Mouse (Mus musculus) embryonic facial prominence, embryonic 12.5 days (tissue): ENCODE results near the gene Gimap1. TPM values are rescaled to one million over a fixed set of nuclear protein-coding genes. Genes with fewer than 3 reads are reported as not detected.

Experiments
- ATAC-seq: fragments of 200-750 bp; cut with Nextera tagmentation; 2 replicates; pipeline ENCODE4 v1.8.0; 2017; ENCODE audit not compliant: insufficient number of reproducible peaks, insufficient read depth, low FRiP score, low TSS enrichment
- H3K27ac ChIP-seq: fragments of 300-500 bp; sonication (generic); 2 replicates; pipeline ENCODE4 v1.5.1; 2016; ENCODE audit warnings: mild to moderate bottlenecking
- H3K27me3 ChIP-seq: fragments of 300-500 bp; sonication (generic); 2 replicates; pipeline ENCODE4 v1.6.1; 2016; ENCODE audit warnings: mild to moderate bottlenecking, moderate library complexity
- H3K36me3 ChIP-seq: fragments of 300-500 bp; sonication (generic); 2 replicates; pipeline ENCODE4 v1.6.1; 2016; ENCODE audit warnings: mild to moderate bottlenecking
- H3K4me1 ChIP-seq: fragments of 300-500 bp; sonication (generic); 2 replicates; pipeline ENCODE4 v1.6.1; 2016
- H3K4me2 ChIP-seq: fragments of 300-500 bp; sonication (generic); replicated peaks from 2 replicates; pipeline ENCODE4 v1.6.1; 2016; ENCODE audit warnings: mild to moderate bottlenecking, moderate library complexity
- H3K4me3 ChIP-seq: fragments of 300-500 bp; sonication (generic); 2 replicates; pipeline ENCODE4 v1.5.1; 2016; ENCODE audit warnings: mild to moderate bottlenecking
- H3K9ac ChIP-seq: fragments of 300-500 bp; sonication (generic); 2 replicates; pipeline ENCODE4 v1.6.1; 2016; ENCODE audit warnings: mild to moderate bottlenecking, moderate library complexity
- H3K9me3 ChIP-seq: fragments of 300-500 bp; sonication (generic); 2 replicates; pipeline ENCODE4 v1.6.1; 2016; ENCODE audit warnings: mild to moderate bottlenecking, moderate library complexity
- WGBS: fragments of 180-500 bp; shearing (Covaris S2); methylation state at CpG from one replicate; pipeline ENCODE4 v1.1.7; 2016; 5-methylcytosine and 5-hydroxymethylcytosine counted together
- polyA plus RNA-seq: library from polyadenylated mRNA; unstranded; fragments of >200 nt; fragmentation: Nextera tagmentation; extraction: Ambion mirVana; gene quantifications from 2 replicates; pipeline ENCODE4 v1.2.1, GENCODE M21; 2016

Gimap1 gene
- polyA plus RNA-seq = 7.5 and 7.6 TPM in 2 replicates

DNA sequence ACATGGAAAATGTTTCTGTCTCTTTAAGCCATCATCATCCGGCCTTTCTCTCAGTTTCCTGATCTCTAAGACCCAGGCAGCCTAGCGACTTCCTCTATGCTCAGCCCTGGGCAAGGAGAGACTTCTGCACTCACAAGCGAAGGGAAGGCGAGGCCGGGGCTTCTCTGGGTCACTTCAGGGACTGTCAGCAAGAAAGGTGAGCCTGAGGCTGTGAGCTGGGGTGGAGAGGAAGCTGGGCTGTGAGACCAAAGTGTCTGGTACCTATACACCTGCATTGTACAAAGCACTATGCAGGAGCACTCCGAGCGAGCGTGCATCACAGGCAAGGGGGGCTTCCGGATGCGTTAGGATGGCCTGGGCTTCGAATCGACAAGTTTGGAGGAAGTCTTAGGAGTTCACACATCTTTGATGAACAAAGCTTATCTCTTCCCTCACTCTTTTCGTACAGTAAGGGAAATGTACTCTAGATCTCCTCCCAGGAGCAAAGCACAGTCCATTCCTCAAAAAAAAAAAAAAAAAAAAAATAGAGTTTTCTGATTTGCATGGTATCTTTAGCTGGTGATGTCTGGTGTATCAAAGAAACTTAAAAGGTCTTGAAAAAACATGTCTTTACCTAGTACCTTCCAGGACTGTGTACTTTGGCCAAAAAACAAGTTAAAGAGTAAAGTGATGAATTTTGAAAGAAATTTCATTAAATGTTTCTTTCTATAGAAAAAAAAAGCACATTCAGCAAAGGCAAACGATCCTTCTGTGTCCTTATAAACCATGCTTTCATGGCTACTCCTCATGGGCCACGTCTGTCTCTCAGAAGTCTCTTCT lies at the start of gene Gimap1:
Gene Gimap1 (plus strand): TSS at position 94 of the 819 bp plus-strand sequence.
- no peak for ATAC-seq
- Histone ChIP-seq H3K4me3 (no peak within 1 kb of the TSS), H3K4me1 (peaks cover 9% of the 10 kb centered on the region), H3K9ac (no peak within 1 kb of the TSS), H3K4me2 (no peak within 1 kb of the TSS), H3K27ac (no peak within 1 kb of the TSS), H3K9me3 (no peaks in the 10 kb centered on the region), H3K36me3 (no peaks in the 10 kb centered on the region), H3K27me3 (peaks cover 41% of the 10 kb centered on the region)
- WGBS = 78% methylated on average over 15 of the region's 15 CpGs

GRCm38 (mm10) chr6:48689320-48689719 lies 49.5 kb upstream of the Gimap1 start:
- Histone ChIP-seq H3K4me2 (no peak overlapping the region), H3K4me1 (no peaks in the 10 kb centered on the region), H3K27ac (no peak overlapping the region), H3K9ac (no peak overlapping the region), H3K27me3 (no peaks in the 10 kb centered on the region), H3K9me3 (no peaks in the 10 kb centered on the region), H3K36me3 (no peaks in the 10 kb centered on the region), H3K4me3 (no peak overlapping the region)
- ATAC-seq = no peak
- WGBS = 89% methylated on average over 2 of the region's 2 CpGs

DNA sequence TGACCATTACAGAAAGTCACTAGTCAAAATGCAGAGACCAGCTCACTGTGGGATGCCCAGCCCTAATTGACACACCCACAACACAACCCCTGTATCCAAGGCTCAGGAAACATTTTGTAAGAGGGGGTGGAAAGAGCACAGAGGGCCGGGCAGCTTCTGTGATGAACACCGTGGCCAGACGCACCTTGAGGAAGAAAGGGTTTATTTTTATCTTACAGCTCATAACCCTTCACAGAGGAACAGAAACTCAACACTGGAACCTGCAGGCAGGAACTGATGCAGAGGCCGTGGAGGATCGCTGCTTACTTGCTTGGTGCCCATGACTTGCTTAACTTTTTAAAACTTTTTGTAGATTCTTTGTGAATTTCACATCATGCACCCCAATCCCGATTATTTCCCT lies 45.9 kb upstream of the Gimap1 start:
- 80% methylated on average over 6 of the region's 6 CpGs for WGBS
- Histone ChIP-seq H3K36me3 (no peaks in the 10 kb centered on the region), H3K4me1 (no peaks in the 10 kb centered on the region), H3K9ac (no peak overlapping the region), H3K9me3 (no peaks in the 10 kb centered on the region), H3K4me2 (no peak overlapping the region), H3K27me3 (no peaks in the 10 kb centered on the region), H3K4me3 (no peak overlapping the region), H3K27ac (no peak overlapping the region)
- no peak for ATAC-seq

DNA sequence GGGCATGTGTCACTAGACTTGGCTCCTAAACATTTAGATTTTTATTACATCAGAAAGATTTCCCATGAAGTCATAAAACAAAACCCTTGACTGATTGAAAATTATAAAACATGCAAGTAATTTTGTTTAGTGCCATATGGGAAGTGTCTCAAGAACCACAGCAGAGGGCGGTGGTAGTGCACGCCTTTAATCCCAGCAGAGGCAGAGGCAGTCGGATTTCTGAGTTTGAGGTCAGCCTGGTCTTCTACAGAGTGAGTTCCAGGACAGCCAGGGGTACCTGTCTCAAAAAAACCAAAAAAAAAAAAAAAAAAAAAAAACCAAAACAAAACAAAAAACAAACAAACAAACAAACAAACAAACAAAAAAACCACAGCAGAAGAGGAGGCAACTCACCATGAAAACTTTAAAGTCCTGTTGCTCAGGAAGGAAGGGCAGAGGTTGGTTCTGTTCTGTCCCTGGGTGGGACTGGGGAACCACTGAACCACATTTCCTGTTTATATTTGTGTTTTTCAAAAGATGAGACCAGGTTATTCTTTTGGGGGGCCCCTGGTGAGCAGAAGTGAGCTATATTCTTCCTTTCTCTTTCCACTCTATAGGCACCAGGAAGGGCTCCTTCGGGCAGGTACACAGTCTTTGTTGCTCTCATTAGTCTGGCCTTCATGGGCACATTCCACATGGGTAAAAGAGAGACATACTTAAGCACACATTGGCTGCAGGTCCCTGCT lies 41.9 kb upstream of the Gimap1 start:
- no peaks in the 10 kb centered on the region for H3K4me1 ChIP-seq
- H3K9ac ChIP-seq = no peak overlapping the region
- no peak for ATAC-seq
- no peak overlapping the region for H3K27ac ChIP-seq
- no peak overlapping the region for H3K4me2 ChIP-seq
- H3K27me3 ChIP-seq = no peaks in the 10 kb centered on the region
- H3K4me3 ChIP-seq = no peak overlapping the region
- 76% methylated on average over 4 of the region's 4 CpGs for WGBS
- no peaks in the 10 kb centered on the region for H3K9me3 ChIP-seq
- H3K36me3 ChIP-seq = no peaks in the 10 kb centered on the region

- H3K27ac ChIP-seq = no peak overlapping the region
- H3K9me3 ChIP-seq = no peaks in the 10 kb centered on the region
- ATAC-seq = no peak
- WGBS = 56% methylated on average over 1 of the region's 1 CpGs
- H3K4me1 ChIP-seq = no peaks in the 10 kb centered on the region
- no peaks in the 10 kb centered on the region for H3K27me3 ChIP-seq
- H3K4me2 ChIP-seq = no peak overlapping the region
- H3K4me3 ChIP-seq = no peak overlapping the region
- H3K36me3 ChIP-seq = no peaks in the 10 kb centered on the region
- no peak overlapping the region for H3K9ac ChIP-seq
These were observed 41.3 kb upstream of the Gimap1 start for GRCm38 (mm10) chr6:48697555-48697930.

DNA sequence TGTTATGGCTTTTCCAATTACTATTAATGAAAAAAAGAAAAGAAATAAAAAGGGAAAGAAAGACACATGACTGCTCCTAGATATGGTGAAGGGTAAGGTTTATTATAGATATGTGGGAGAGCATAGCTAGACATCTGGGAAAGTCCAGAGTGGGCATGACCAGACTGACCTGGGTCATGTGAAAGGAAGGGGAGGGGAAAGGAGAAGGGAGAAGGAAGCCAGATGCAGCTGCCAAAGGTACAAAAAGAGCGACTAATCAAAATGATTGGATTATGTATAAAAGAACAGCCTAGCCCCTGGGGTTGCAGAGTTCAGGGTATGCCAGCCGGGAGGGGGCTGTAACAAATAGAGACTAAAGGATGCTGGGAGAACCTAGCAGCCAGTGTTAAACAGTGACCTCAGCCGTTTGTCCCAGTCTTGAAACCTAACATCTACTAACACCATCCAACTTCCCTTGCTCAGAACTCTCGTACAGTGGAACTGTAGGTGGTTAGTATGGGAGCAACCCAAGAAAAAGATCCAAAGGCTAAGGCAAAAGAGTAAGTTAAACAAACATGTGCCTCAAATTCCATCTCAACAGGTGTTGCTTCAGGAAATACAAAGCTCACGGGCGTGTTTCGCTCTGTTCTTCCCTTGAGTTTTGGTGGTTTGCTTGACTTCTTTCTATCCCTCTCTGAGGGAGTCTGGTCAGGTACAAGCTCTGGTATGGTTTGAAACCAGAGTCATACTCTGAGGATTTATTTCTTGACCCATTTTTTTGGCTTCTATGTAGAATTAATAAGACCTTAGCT lies 40.6 kb upstream of the Gimap1 start:
- H3K9me3 ChIP-seq = no peaks in the 10 kb centered on the region
- whole genome bisulfite sequencing = 79% methylated on average over 7 of the region's 7 CpGs
- H3K9ac ChIP-seq = no peak overlapping the region
- no peak overlapping the region for H3K27ac ChIP-seq
- no peak overlapping the region for H3K4me3 ChIP-seq
- H3K27me3 ChIP-seq = no peaks in the 10 kb centered on the region
- H3K36me3 ChIP-seq = no peaks in the 10 kb centered on the region
- no peaks in the 10 kb centered on the region for H3K4me1 ChIP-seq
- ATAC-seq = no peak
- no peak overlapping the region for H3K4me2 ChIP-seq

GRCm38 (mm10) chr6:48698888-48699287 lies 40.0 kb upstream of the Gimap1 start:
- no peak for ATAC-seq
- H3K27me3 ChIP-seq = no peaks in the 10 kb centered on the region
- H3K36me3 ChIP-seq = no peaks in the 10 kb centered on the region
- no peak overlapping the region for H3K4me3 ChIP-seq
- H3K9ac ChIP-seq = no peak overlapping the region
- no peak overlapping the region for H3K27ac ChIP-seq
- WGBS = 77% methylated on average over 3 of the region's 3 CpGs
- no peaks in the 10 kb centered on the region for H3K4me1 ChIP-seq
- H3K4me2 ChIP-seq = no peak overlapping the region
- no peaks in the 10 kb centered on the region for H3K9me3 ChIP-seq

DNA sequence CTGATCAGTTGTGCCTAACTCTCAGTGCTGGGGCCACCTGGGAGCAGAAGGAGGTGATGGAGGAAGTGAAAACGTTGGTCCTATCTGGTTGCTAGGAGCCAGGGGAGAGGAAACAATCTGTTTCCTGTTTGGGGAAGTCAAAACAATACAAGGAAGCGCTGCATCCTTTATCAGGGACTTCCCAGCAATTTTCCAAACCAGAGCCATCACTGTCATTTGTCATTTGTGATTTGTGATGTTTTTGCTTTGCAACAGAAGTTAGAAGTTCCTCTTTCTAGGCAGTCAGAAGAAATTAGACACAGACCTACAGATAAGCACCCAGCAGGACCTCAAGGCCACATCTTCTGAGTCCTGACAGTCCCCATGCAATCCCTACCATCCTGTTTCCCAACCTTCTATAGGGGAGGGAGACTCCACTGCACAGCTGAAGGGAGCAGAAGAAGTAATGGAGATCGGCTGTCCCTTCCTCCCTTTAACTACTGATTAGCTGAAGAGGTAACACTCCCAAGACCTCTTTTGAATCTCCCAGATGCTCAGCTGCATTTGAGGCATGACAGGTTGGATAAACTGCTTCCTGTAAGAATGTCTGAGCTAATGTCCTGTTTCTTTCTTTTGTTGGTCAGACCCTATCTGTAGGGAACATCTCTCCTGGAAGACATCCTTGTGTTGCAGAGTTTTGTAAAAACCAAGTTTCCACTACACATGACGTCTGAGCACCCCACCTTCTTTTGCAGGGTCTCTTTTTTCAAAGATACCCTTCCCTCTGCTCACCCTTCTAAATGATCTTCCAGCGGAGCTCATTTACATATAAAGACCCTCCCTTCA lies 38.4 kb upstream of the Gimap1 start:
- ATAC-seq = no peak
- WGBS = 56% methylated on average over 5 of the region's 5 CpGs
- H3K36me3 ChIP-seq = no peaks in the 10 kb centered on the region
- no peaks in the 10 kb centered on the region for H3K9me3 ChIP-seq
- no peak overlapping the region for H3K4me3 ChIP-seq
- no peak overlapping the region for H3K9ac ChIP-seq
- H3K4me2 ChIP-seq = no peak overlapping the region
- no peaks in the 10 kb centered on the region for H3K4me1 ChIP-seq
- H3K27me3 ChIP-seq = no peaks in the 10 kb centered on the region
- no peak overlapping the region for H3K27ac ChIP-seq

DNA sequence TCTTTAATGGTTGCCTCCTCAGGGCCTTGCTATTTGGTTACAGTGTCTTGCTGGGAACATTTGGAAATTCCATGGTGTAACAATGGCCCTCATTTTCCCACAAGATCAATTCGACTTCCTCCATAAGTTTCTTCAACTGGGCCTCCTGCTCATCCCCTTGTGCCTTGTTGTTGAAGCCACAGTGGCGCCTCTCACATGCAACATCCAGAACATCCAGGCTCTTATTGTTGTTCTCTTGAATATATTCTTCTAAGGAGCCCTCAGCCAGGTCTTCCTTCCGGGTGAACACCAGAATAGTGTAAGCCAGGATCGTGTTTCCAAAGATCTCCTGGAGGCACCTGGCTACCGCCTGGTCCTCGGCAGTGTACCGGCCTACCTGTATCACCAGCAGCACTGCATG lies 36.7 kb upstream of the Gimap1 start:
- H3K27ac ChIP-seq = no peak overlapping the region
- H3K9me3 ChIP-seq = no peaks in the 10 kb centered on the region
- no peaks in the 10 kb centered on the region for H3K4me1 ChIP-seq
- no peak for ATAC-seq
- no peaks in the 10 kb centered on the region for H3K27me3 ChIP-seq
- H3K9ac ChIP-seq = no peak overlapping the region
- no peak overlapping the region for H3K4me3 ChIP-seq
- no peaks in the 10 kb centered on the region for H3K36me3 ChIP-seq
- WGBS = 77% methylated on average over 7 of the region's 7 CpGs
- H3K4me2 ChIP-seq = no peak overlapping the region

DNA sequence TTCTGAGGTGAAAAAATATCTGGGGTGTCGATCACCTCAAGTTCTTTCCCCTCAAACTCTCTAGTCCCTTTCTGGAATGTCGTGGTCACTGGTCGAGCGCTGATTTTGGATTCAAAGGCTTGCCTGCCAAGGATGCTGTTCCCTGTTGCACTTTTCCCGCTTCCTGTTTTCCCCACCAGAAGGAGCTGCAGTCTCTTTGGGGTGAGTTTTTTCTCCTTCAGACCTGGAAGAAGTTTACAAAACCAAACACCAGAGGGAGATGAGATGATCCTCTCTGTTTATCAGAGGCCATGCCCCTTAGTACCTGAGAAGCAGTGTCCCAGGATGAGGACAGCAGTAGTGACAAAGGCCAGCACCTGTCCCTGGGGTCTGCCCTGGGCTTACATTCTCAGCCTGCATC lies 36.3 kb upstream of the Gimap1 start:
- no peaks in the 10 kb centered on the region for H3K4me1 ChIP-seq
- H3K9ac ChIP-seq = no peak overlapping the region
- ATAC-seq = no peak
- H3K9me3 ChIP-seq = no peaks in the 10 kb centered on the region
- H3K36me3 ChIP-seq = no peaks in the 10 kb centered on the region
- 68% methylated on average over 5 of the region's 5 CpGs for WGBS
- no peak overlapping the region for H3K4me2 ChIP-seq
- no peak overlapping the region for H3K4me3 ChIP-seq
- no peaks in the 10 kb centered on the region for H3K27me3 ChIP-seq
- H3K27ac ChIP-seq = no peak overlapping the region

DNA sequence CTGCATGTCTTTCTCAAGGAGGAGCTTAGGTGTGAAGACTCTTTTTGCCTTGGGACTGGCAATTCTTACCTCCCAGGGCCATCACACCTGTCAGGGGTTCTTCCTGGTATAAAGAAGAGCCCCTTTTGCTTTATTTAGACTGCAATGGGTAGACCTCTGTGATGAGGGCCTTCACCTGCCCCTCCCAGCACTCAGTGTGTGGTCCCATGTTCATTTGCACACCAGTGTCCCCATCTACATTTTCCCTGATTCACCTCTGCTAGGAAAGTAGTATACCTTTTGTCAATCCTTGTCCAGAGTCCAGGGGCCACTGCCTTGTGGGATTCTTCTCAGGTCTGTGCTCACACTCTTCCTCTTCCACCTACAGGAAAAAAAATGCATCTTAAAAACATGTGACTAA lies 34.7 kb upstream of the Gimap1 start:
- no peak overlapping the region for H3K27ac ChIP-seq
- no peak overlapping the region for H3K4me2 ChIP-seq
- no peaks in the 10 kb centered on the region for H3K27me3 ChIP-seq
- no peak for ATAC-seq
- H3K9me3 ChIP-seq = no peaks in the 10 kb centered on the region
- H3K9ac ChIP-seq = no peak overlapping the region
- H3K4me3 ChIP-seq = no peak overlapping the region
- H3K36me3 ChIP-seq = no peaks in the 10 kb centered on the region
- H3K4me1 ChIP-seq = peaks cover 6% of the 10 kb centered on the region; the same call in 1 of the 2 replicates
